Mouse (Mus musculus) cortical plate, adult 2 months (tissue): ENCODE data around the gene Fbxl17.

ENCODE experiments used
- CTCF ChIP-seq: fragments of 200-500 bp; IDR thresholded peaks from 2 replicates; pipeline ENCODE4 v1.5.1; 2011; ENCODE audit warnings: mild to moderate bottlenecking, control low read depth, low read length; ENCODE audit not compliant: insufficient read depth; ENCODE audit errors: extremely low read depth
- POLR2A ChIP-seq: fragments of 200-500 bp; IDR thresholded peaks from 2 replicates; pipeline ENCODE4 v1.6.1; 2011; ENCODE audit warnings: mild to moderate bottlenecking, low read length, control low read depth; ENCODE audit not compliant: insufficient read depth; ENCODE audit errors: extremely low read depth

- TF ChIP-seq CTCF (no peak), POLR2A (no peak)
These were observed 54.6 kb downstream of the Fbxl17 start for GRCm38 (mm10) chr17:63445212-63445611.
